In genomic region chr2:145257332-145257731, GRCm38 (mm10) we compare ENCODE assay signal across 9 mouse cellular contexts.
DNase-seq lines count a peak whose midpoint lies in the region; ATAC-seq lines count a peak whose summit lies in the region.
"Had no signal": no experiment of that assay in that cellular context is flagged by ENCODE, and none has a peak within 500 bp of the region (broad histone marks: within the 10 kb centered on the region; RNA-seq: fewer than 3 reads in every experiment).

No protein-coding gene starts in this region.

- H3K4me2 ChIP-seq in midbrain, embryonic 14.5 days (ENCODE audit: low read length), result no peak overlapping the region
- H3K4me2 ChIP-seq: stomach, embryonic 15.5 days had no signal

- no peak for ATAC-seq in midbrain, embryonic 14.5 days (ENCODE audit: low FRiP score, low TSS enrichment)
- ATAC-seq in megakaryocyte progenitor cell, adult 5-6 weeks (replicated peaks; ENCODE audit: poor library complexity), result no peak

- H3K27ac ChIP-seq in midbrain, embryonic 14.5 days (replicated peaks; ENCODE audit: low read depth, low read length), result no peak overlapping the region
- H3K27ac ChIP-seq in midbrain, embryonic 10.5 days (replicated peaks), result no peak overlapping the region
- H3K27ac ChIP-seq: stomach, embryonic 15.5 days had no signal

- 84% methylated on average over 3 of the region's 3 CpGs for WGBS in midbrain, embryonic 14.5 days
- WGBS in midbrain, embryonic 10.5 days, result 89% methylated on average over 3 of the region's 3 CpGs

- no peak overlapping the region for H3K9ac ChIP-seq in midbrain, embryonic 14.5 days (replicated peaks; ENCODE audit: low read length)
- H3K9ac ChIP-seq: stomach, embryonic 15.5 days had no signal

- H3K27me3 ChIP-seq in midbrain, embryonic 14.5 days (ENCODE audit: control insufficient read depth, insufficient read depth, low read length), result no peaks in the 10 kb centered on the region
- no peaks in the 10 kb centered on the region for H3K27me3 ChIP-seq in midbrain, embryonic 10.5 days (ENCODE audit: low read depth, poor library complexity, severe bottlenecking)
- H3K27me3 ChIP-seq: stomach, embryonic 15.5 days had no signal

- DNase-seq in midbrain, embryonic 14.5 days, result peak; percentile 15
- no peak for DNase-seq in midbrain, embryonic 10.5 days (ENCODE audit: low spot score)
- peak; percentile 46 for DNase-seq in gastrocnemius, adult 18-20 months (ENCODE audit: low spot score)
- peak; percentile 61 for DNase-seq in kidney, adult 9 months
- DNase-seq in ovary, postnatal 14 days (ENCODE audit: low spot score), result peak; percentile 68
- no peak for DNase-seq in left cerebral cortex, postnatal 25 days (ENCODE audit: low spot score in 2 of 2)
- DNase-seq in spleen, postnatal 4 days (ENCODE audit: low spot score in 2 of 2), result no peak

- H3K4me1 ChIP-seq in midbrain, embryonic 14.5 days (ENCODE audit: control insufficient read depth, insufficient read depth, low read length), result no peaks in the 10 kb centered on the region
- H3K4me1 ChIP-seq in midbrain, embryonic 10.5 days, result no peaks in the 10 kb centered on the region
- H3K4me1 ChIP-seq: stomach, embryonic 15.5 days had no signal

- H3K9me3 ChIP-seq in midbrain, embryonic 14.5 days (ENCODE audit: control insufficient read depth, low read length), result no peaks in the 10 kb centered on the region
- H3K9me3 ChIP-seq in midbrain, embryonic 10.5 days (replicated peaks), result no peaks in the 10 kb centered on the region
- H3K9me3 ChIP-seq: stomach, embryonic 15.5 days had no signal

- no peak overlapping the region for H3K4me3 ChIP-seq in midbrain, embryonic 14.5 days (replicated peaks; ENCODE audit: low read depth, low read length)
- H3K4me3 ChIP-seq in midbrain, embryonic 10.5 days, result no peak overlapping the region
- H3K4me3 ChIP-seq: stomach, embryonic 15.5 days had no signal

- intact Hi-C loops in left cerebral cortex, postnatal 25 days (cut with DNase I), result no loop called here

- no peaks in the 10 kb centered on the region for H3K36me3 ChIP-seq in midbrain, embryonic 14.5 days (ENCODE audit: control insufficient read depth, insufficient read depth, low read length)
- no peaks in the 10 kb centered on the region for H3K36me3 ChIP-seq in midbrain, embryonic 10.5 days
- H3K36me3 ChIP-seq: stomach, embryonic 15.5 days had no signal

Comparison
In these comparisons a context has a peak if more than half of its experiments do, and no peak if none do; other contexts are left out.
1. DNase-seq: peak in midbrain, embryonic 14.5 days (single experiment), gastrocnemius, adult 18-20 months (single experiment), kidney, adult 9 months (single experiment) and ovary, postnatal 14 days (single experiment); none in midbrain, embryonic 10.5 days (single experiment), left cerebral cortex, postnatal 25 days (0 of 2) and spleen, postnatal 4 days (0 of 2).